Mouse (Mus musculus) forebrain, embryonic 15.5 days (tissue): Measurements from ENCODE around the gene Anxa8. TPM values are rescaled to one million over a fixed set of nuclear protein-coding genes. Genes with fewer than 3 reads are reported as not detected.

Experiments
- ATAC-seq: fragments of 200-750 bp; cut with Nextera tagmentation; replicated peaks from 2 replicates; pipeline ENCODE4 v1.8.0; 2017; ENCODE audit warnings: mild to moderate bottlenecking, moderate TSS enrichment, moderate library complexity
- H3K27ac ChIP-seq: fragments of 300-500 bp; sonication (generic); replicated peaks from 2 replicates; pipeline ENCODE4 v1.5.1; 2015; ENCODE audit warnings: mild to moderate bottlenecking, inconsistent platforms
- H3K27me3 ChIP-seq: fragments of 300-500 bp; sonication (generic); 2 replicates; pipeline ENCODE4 v1.6.1; 2015; ENCODE audit warnings: inconsistent platforms
- H3K36me3 ChIP-seq: fragments of 300-500 bp; sonication (generic); 2 replicates; pipeline ENCODE4 v1.6.1; 2015; ENCODE audit warnings: mild to moderate bottlenecking, inconsistent platforms
- H3K4me1 ChIP-seq: fragments of 300-500 bp; sonication (generic); 2 replicates; pipeline ENCODE4 v1.6.1; 2015; ENCODE audit warnings: inconsistent platforms
- H3K4me2 ChIP-seq: fragments of 300-500 bp; sonication (generic); replicated peaks from 2 replicates; pipeline ENCODE4 v1.6.1; 2015; ENCODE audit warnings: mild to moderate bottlenecking, inconsistent platforms
- H3K4me3 ChIP-seq: fragments of 300-500 bp; sonication (generic); 2 replicates; pipeline ENCODE4 v1.5.1; 2015; ENCODE audit warnings: mild to moderate bottlenecking, inconsistent platforms
- H3K9ac ChIP-seq: fragments of 300-500 bp; sonication (generic); replicated peaks from 2 replicates; pipeline ENCODE4 v1.6.1; 2015; ENCODE audit warnings: mild to moderate bottlenecking, inconsistent platforms
- H3K9me3 ChIP-seq: fragments of 300-500 bp; sonication (generic); 2 replicates; pipeline ENCODE4 v1.6.1; 2016; ENCODE audit warnings: inconsistent platforms
- WGBS: fragments of 180-500 bp; shearing (Covaris S2); methylation state at CpG from one replicate; pipeline ENCODE4 v1.1.7; 2015; ENCODE audit warnings: mixed read lengths; 5-methylcytosine and 5-hydroxymethylcytosine counted together
- polyA plus RNA-seq: library from polyadenylated mRNA; unstranded; fragments of >200 nt; fragmentation: Nextera tagmentation; extraction: Ambion mirVana; gene quantifications from 2 replicates; pipeline ENCODE4 v1.2.1, GENCODE M21; 2015

Gene Anxa8
- polyA plus RNA-seq, 1 experiment from 2014 or later = not detected

GRCm38 (mm10) chr14:34120923-34121351, 35.2 kb downstream of the Anxa8 start:
- H3K4me1 ChIP-seq = no peaks in the 10 kb centered on the region
- H3K27me3 ChIP-seq = no peaks in the 10 kb centered on the region
- ATAC-seq = no peak
- H3K9me3 ChIP-seq = no peaks in the 10 kb centered on the region
- H3K4me2 ChIP-seq = no peak overlapping the region
- no peak overlapping the region for H3K9ac ChIP-seq
- H3K4me3 ChIP-seq = no peak overlapping the region
- 93% methylated on average over 3 of the region's 3 CpGs for WGBS
- H3K36me3 ChIP-seq = no peaks in the 10 kb centered on the region
- no peak overlapping the region for H3K27ac ChIP-seq

GRCm38 (mm10) chr14:34121691-34122090, 35.9 kb downstream of the Anxa8 start:
- no peak for ATAC-seq
- H3K36me3 ChIP-seq = no peaks in the 10 kb centered on the region
- WGBS = 97% methylated on average over 4 of the region's 4 CpGs
- H3K9me3 ChIP-seq = no peaks in the 10 kb centered on the region
- H3K4me2 ChIP-seq = no peak overlapping the region
- no peak overlapping the region for H3K9ac ChIP-seq
- no peak overlapping the region for H3K27ac ChIP-seq
- no peak overlapping the region for H3K4me3 ChIP-seq
- H3K4me1 ChIP-seq = no peaks in the 10 kb centered on the region
- no peaks in the 10 kb centered on the region for H3K27me3 ChIP-seq

GRCm38 (mm10) chr14:34131216-34131615, 45.4 kb downstream of the Anxa8 start:
- no peak for ATAC-seq
- WGBS = 74% methylated on average over 6 of the region's 6 CpGs
- no peaks in the 10 kb centered on the region for H3K4me1 ChIP-seq

GRCm38 (mm10) chr14:34135391-34135790, 49.6 kb downstream of the Anxa8 start:
- no peak overlapping the region for H3K4me2 ChIP-seq
- H3K36me3 ChIP-seq = no peaks in the 10 kb centered on the region
- H3K27me3 ChIP-seq = 0 out of 2 replicates have a peak, but pooled peaks cover 16% of the 10 kb centered on the region
- H3K9ac ChIP-seq = no peak overlapping the region
- no peak overlapping the region for H3K27ac ChIP-seq
- H3K9me3 ChIP-seq = no peaks in the 10 kb centered on the region
- no peaks in the 10 kb centered on the region for H3K4me1 ChIP-seq
- no peak for ATAC-seq
- no peak overlapping the region for H3K4me3 ChIP-seq

More at GRCm38 (mm10) chr14:34131216-34131615, 45.4 kb downstream of the Anxa8 start:
- Histone ChIP-seq H3K27me3 (0 out of 2 replicates have a peak, but pooled peaks cover 13% of the 10 kb centered on the region), H3K9me3 (no peaks in the 10 kb centered on the region), H3K36me3 (no peaks in the 10 kb centered on the region), H3K4me3 (no peak overlapping the region), H3K4me2 (no peak overlapping the region), H3K27ac (no peak overlapping the region), H3K9ac (no peak overlapping the region)

GRCm38 (mm10) chr14:34139671-34140664, 54.2 kb downstream of the Anxa8 start:
- 38% methylated on average over 15 of the region's 15 CpGs for WGBS
- H3K4me1 ChIP-seq = no peaks in the 10 kb centered on the region
- no peaks in the 10 kb centered on the region for H3K36me3 ChIP-seq
- H3K4me3 ChIP-seq = no peak overlapping the region
- no peak overlapping the region for H3K4me2 ChIP-seq
- H3K9ac ChIP-seq = no peak overlapping the region
- H3K27ac ChIP-seq = no peak overlapping the region
- H3K27me3 ChIP-seq = peaks cover 24% of the 10 kb centered on the region
- H3K9me3 ChIP-seq = no peaks in the 10 kb centered on the region
- ATAC-seq = peak; percentile 82

- Histone ChIP-seq H3K4me3 (no peak overlapping the region), H3K27ac (no peak overlapping the region), H3K4me2 (no peak overlapping the region), H3K4me1 (no peaks in the 10 kb centered on the region), H3K27me3 (peaks cover 19% of the 10 kb centered on the region), H3K9me3 (no peaks in the 10 kb centered on the region), H3K9ac (no peak overlapping the region), H3K36me3 (no peaks in the 10 kb centered on the region)
- no peak for ATAC-seq
- WGBS = 90% methylated on average over 1 of the region's 1 CpGs
Measured at GRCm38 (mm10) chr14:34142316-34142715, 56.5 kb downstream of the Anxa8 start.

GRCm38 (mm10) chr14:34142915-34143314, 57.1 kb downstream of the Anxa8 start:
- WGBS = 93% methylated on average over 10 of the region's 10 CpGs
- H3K36me3 ChIP-seq = no peaks in the 10 kb centered on the region

More at GRCm38 (mm10) chr14:34142915-34143314, 57.1 kb downstream of the Anxa8 start:
- H3K27ac ChIP-seq = no peak overlapping the region
- H3K4me1 ChIP-seq = no peaks in the 10 kb centered on the region
- no peak overlapping the region for H3K9ac ChIP-seq
- H3K27me3 ChIP-seq = peaks cover 16% of the 10 kb centered on the region
- no peak overlapping the region for H3K4me2 ChIP-seq
- H3K4me3 ChIP-seq = no peak overlapping the region
- no peaks in the 10 kb centered on the region for H3K9me3 ChIP-seq
- no peak for ATAC-seq

Other genes starting within 250 kb of the Anxa8 start
- gene Gdf10, start 162.4 kb upstream of the Anxa8 start, polyA plus RNA-seq = 2.9 and 3.1 TPM in 2 replicates
- not detected in 2 replicates for gene Gdf2, start 144.9 kb upstream of the Anxa8 start, polyA plus RNA-seq
- 0.38 TPM in 1 of 2 replicates, not detected in the other for gene Rbp3, start 132.0 kb upstream of the Anxa8 start, polyA plus RNA-seq
- 0.13 and 0.19 TPM in 2 replicates for gene Zfp488, start 107.2 kb upstream of the Anxa8 start, polyA plus RNA-seq
- gene Gm30083, start 70.8 kb upstream of the Anxa8 start, polyA plus RNA-seq = not detected in 2 replicates
- gene Gm5460, start 69.2 kb upstream of the Anxa8 start, polyA plus RNA-seq = not detected in 2 replicates
- not detected in 2 replicates for gene Antxrl, start 33.3 kb upstream of the Anxa8 start, polyA plus RNA-seq
- gene A630023A22Rik, start 16.8 kb downstream of the Anxa8 start, polyA plus RNA-seq = not detected in 2 replicates
- gene Npy4r, start 66.5 kb downstream of the Anxa8 start, polyA plus RNA-seq = 0.04 and 0.05 TPM in 2 replicates
- 3.8 and 3.9 TPM in 2 replicates for gene Gprin2, start 115.7 kb downstream of the Anxa8 start, polyA plus RNA-seq
- gene Syt15, start 133.6 kb downstream of the Anxa8 start, polyA plus RNA-seq = 0.41 and 0.65 TPM in 2 replicates
- 7.6 and 8.0 TPM in 2 replicates for gene Shld2, start 224.5 kb downstream of the Anxa8 start, polyA plus RNA-seq
- 93.2 and 100 TPM in 2 replicates for gene Glud1, start 224.7 kb downstream of the Anxa8 start, polyA plus RNA-seq